Mouse (Mus musculus): ENCODE measurements around the gene Ankrd39. TPM values are rescaled to one million over a fixed set of nuclear protein-coding genes. Genes with fewer than 3 reads are reported as not detected.

The Ankrd39 gene
- polyA plus RNA-seq, 1 experiment = 13.5 TPM

DNA sequence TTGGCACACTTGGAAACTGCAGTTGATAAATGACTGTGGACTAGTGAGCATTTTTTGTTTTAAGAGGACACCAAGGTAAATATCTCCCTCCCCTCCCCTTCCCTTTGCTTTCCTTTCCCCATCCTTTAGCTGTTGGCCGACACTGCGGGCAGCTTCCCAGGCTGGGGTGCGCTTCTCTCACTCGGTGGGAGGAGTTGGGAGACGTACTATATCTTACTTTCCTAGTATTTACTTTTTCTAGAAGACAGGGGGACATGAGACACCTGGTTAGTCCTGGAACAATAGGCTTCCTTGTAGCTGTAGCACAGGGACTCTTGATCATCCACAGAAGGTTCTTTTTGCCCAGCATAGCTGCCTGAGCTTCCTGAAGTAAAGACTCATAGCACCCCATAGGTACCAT, 23.2 kb downstream of the Ankrd39 start:
- Histone ChIP-seq H3K27ac (ENCODE audit: insufficient read depth, low read depth, low read length) (no peak overlapping the region), H3K36me3 (ENCODE audit: control insufficient read depth, insufficient read depth, low read length) (peaks cover 58% of the 10 kb centered on the region)
- WGBS = 71% methylated on average over 5 of the region's 5 CpGs

DNA sequence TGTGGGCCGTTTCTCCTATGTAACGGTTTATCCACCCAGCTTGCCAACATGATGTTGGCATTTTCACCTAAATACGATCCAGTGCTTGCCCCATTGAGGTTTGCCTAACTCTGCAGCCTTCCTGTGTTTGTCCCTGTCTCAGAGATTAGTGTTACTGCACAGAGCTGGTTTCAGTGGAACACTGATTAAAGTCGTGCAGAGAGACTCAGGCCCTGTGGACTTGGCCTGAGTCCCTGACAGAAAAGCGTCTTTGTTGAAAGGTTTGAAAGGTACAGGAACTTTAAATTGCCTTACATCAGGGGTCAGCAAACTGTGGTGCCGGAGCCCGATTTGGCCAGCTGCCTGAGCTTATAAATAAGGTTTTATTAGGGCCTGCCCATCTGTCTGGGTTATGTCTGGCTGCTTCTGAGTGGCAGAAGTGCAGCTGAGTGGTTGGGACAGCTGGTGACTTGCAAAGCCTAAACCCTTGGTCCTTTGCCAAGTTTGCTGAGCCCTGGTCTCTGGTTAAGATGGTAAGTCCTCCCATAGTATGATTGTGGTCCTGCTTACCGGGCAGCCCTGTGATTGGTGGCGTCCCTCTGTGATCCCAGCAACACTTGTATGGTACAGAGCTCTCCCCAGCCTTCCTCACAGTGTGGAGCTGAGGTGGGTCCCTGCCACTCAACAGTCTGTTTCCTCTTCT, 23.8 kb downstream of the Ankrd39 start:
- Histone ChIP-seq H3K4me1 (ENCODE audit: control insufficient read depth, insufficient read depth, insufficient read length, low read length) (no peaks in the 10 kb centered on the region), H3K27ac (ENCODE audit: insufficient read depth, low read depth, low read length) (no peak overlapping the region), H3K36me3 (ENCODE audit: control insufficient read depth, insufficient read depth, low read length) (peaks cover 63% of the 10 kb centered on the region), H3K27me3 (ENCODE audit: control insufficient read depth, insufficient read depth, low read length) (no peaks in the 10 kb centered on the region), H3K4me3 (ENCODE audit: low read depth, low read length) (no peak overlapping the region)
- 34% methylated on average over 9 of the region's 9 CpGs for WGBS
- no peak for TF ChIP-seq CTCF (IDR thresholded peaks at IDR 0.05; ENCODE audit: extremely low read depth, insufficient read length, insufficient replicate concordance, low read depth, low read length)

More for the DNA sequence above, 23.2 kb downstream of the Ankrd39 start:
- Histone ChIP-seq H3K4me1 (ENCODE audit: control insufficient read depth, insufficient read depth, insufficient read length, low read length) (no peaks in the 10 kb centered on the region), H3K4me3 (ENCODE audit: low read depth, low read length) (no peak overlapping the region), H3K27me3 (ENCODE audit: control insufficient read depth, insufficient read depth, low read length) (no peaks in the 10 kb centered on the region)
- TF ChIP-seq CTCF (IDR thresholded peaks at IDR 0.05; ENCODE audit: extremely low read depth, insufficient read length, insufficient replicate concordance, low read depth, low read length) (no peak), POLR2A (IDR thresholded peaks at IDR 0.05; ENCODE audit: low read depth, low read length) (no peak)

DNA sequence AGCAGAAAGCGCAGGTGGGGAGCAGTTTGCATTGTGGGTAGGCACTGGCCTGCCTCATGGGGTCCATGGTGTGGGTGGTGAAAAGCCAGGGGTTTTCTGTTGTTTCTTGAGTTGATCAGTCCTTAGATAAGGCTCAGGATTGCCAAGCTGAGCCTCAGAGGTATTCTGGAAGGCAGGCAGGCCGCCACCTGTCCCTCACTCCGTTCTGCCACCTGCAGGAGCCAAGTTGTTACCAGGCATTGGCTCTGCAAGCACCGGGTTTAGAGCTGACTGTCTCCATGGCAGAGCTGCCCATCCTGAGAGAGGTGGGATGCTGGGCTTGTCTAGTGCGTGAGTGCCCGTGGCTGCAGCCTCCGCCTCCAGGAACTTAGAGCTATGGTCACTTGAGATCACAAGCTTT, 25.0 kb downstream of the Ankrd39 start:
- TF ChIP-seq POLR2A (IDR thresholded peaks at IDR 0.05; ENCODE audit: low read depth, low read length) (no peak), CTCF (IDR thresholded peaks at IDR 0.05; ENCODE audit: extremely low read depth, insufficient read length, insufficient replicate concordance, low read depth, low read length) (no peak)
- 95% methylated on average over 7 of the region's 7 CpGs for WGBS
- H3K4me1 ChIP-seq (ENCODE audit: control insufficient read depth, insufficient read depth, insufficient read length, low read length) = no peaks in the 10 kb centered on the region
- H3K27ac ChIP-seq (ENCODE audit: insufficient read depth, low read depth, low read length) = no peak overlapping the region
- no peaks in the 10 kb centered on the region for H3K27me3 ChIP-seq (ENCODE audit: control insufficient read depth, insufficient read depth, low read length)
- H3K36me3 ChIP-seq (ENCODE audit: control insufficient read depth, insufficient read depth, low read length) = peaks cover 63% of the 10 kb centered on the region
- no peak overlapping the region for H3K4me3 ChIP-seq (ENCODE audit: low read depth, low read length)

DNA sequence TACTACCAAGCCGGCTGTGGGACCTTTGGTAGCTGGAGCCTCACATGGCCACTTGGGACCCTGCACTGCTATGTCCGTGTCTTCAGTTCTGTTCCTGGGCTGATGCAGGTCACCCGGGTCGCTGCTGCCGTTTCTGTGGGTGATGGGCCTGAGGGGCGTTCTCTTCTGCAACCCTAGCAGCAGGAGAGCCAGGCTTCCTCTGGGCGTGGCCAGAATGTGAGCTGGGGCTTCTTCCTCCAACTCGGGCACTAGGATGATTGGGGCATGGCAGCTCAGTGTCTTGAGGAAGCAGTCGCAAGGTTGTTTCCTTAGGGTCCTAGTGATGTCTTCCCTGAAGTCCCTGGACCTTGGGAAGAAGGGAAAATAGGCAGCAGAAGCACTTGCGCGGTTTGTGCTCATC, 27.6 kb downstream of the Ankrd39 start:
- WGBS = 78% methylated on average over 11 of the region's 11 CpGs
- Histone ChIP-seq H3K4me3 (ENCODE audit: low read depth, low read length) (no peak overlapping the region), H3K36me3 (ENCODE audit: control insufficient read depth, insufficient read depth, low read length) (peaks cover 48% of the 10 kb centered on the region), H3K27ac (ENCODE audit: insufficient read depth, low read depth, low read length) (no peak overlapping the region), H3K27me3 (ENCODE audit: control insufficient read depth, insufficient read depth, low read length) (no peaks in the 10 kb centered on the region), H3K4me1 (ENCODE audit: control insufficient read depth, insufficient read depth, insufficient read length, low read length) (no peaks in the 10 kb centered on the region)
- no peak for TF ChIP-seq POLR2A (IDR thresholded peaks at IDR 0.05; ENCODE audit: low read depth, low read length)
- no peak for TF ChIP-seq CTCF (IDR thresholded peaks at IDR 0.05; ENCODE audit: extremely low read depth, insufficient read length, insufficient replicate concordance, low read depth, low read length)

DNA sequence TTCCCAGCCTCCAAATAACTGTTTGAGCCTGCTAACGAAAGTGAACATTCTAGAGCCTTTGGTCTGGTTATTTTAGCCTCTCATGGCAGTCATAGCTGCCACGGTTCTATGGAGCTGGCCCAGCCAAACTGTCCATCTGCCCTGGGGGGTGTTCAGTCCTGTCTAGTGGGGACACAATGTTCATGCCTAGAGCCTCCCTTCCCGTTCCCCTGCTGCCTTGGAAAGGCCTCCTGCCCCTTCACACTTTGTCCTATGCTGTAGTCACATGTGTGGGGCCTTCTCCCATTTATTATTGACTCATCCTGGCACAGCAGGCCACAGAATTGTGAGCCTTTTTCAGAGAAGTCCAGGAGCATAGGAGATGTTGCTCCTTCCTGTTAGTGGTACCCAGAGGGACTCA, 29.0 kb downstream of the Ankrd39 start:
- 72% methylated on average over 3 of the region's 3 CpGs for WGBS
- Histone ChIP-seq H3K4me3 (ENCODE audit: low read depth, low read length) (no peak overlapping the region), H3K27ac (ENCODE audit: insufficient read depth, low read depth, low read length) (no peak overlapping the region), H3K27me3 (ENCODE audit: control insufficient read depth, insufficient read depth, low read length) (no peaks in the 10 kb centered on the region), H3K36me3 (ENCODE audit: control insufficient read depth, insufficient read depth, low read length) (peaks cover 38% of the 10 kb centered on the region), H3K4me1 (ENCODE audit: control insufficient read depth, insufficient read depth, insufficient read length, low read length) (no peaks in the 10 kb centered on the region; the same call in 1 of the 2 replicates)
- no peak for TF ChIP-seq POLR2A (IDR thresholded peaks at IDR 0.05; ENCODE audit: low read depth, low read length)
- no peak for TF ChIP-seq CTCF (IDR thresholded peaks at IDR 0.05; ENCODE audit: extremely low read depth, insufficient read length, insufficient replicate concordance, low read depth, low read length)

DNA sequence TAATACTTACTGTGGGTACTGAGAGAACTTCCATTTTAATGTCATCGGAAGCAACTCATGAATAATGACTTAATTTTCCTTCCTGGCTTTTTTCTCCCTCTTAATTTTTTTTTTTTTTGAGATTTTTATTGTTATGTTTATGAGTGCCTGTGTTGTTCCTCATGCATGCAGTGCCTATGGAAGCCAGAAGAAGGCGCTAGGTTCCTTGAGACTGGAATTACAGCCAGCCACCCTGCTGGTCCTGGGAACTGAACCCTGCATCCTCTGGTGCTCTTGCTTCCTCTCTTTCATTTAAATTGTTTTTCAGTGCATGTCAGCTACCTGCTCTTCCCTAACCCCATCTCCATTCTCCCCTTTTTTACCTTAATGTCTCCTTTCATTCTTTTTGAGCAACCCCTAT, 33.5 kb downstream of the Ankrd39 start:
- Histone ChIP-seq H3K36me3 (ENCODE audit: control insufficient read depth, insufficient read depth, low read length) (peaks cover 6% of the 10 kb centered on the region; the same call in 1 of the 2 replicates), H3K27ac (ENCODE audit: insufficient read depth, low read depth, low read length) (no peak overlapping the region), H3K27me3 (ENCODE audit: control insufficient read depth, insufficient read depth, low read length) (no peaks in the 10 kb centered on the region), H3K4me1 (ENCODE audit: control insufficient read depth, insufficient read depth, insufficient read length, low read length) (peaks cover 3% of the 10 kb centered on the region; the same call in 1 of the 2 replicates), H3K4me3 (ENCODE audit: low read depth, low read length) (no peak overlapping the region)
- WGBS = 77% methylated on average over 2 of the region's 2 CpGs
- TF ChIP-seq POLR2A (IDR thresholded peaks at IDR 0.05; ENCODE audit: low read depth, low read length) (no peak), CTCF (IDR thresholded peaks at IDR 0.05; ENCODE audit: extremely low read depth, insufficient read length, insufficient replicate concordance, low read depth, low read length) (peak; percentile 47; the same call in 1 of the 2 replicates)

DNA sequence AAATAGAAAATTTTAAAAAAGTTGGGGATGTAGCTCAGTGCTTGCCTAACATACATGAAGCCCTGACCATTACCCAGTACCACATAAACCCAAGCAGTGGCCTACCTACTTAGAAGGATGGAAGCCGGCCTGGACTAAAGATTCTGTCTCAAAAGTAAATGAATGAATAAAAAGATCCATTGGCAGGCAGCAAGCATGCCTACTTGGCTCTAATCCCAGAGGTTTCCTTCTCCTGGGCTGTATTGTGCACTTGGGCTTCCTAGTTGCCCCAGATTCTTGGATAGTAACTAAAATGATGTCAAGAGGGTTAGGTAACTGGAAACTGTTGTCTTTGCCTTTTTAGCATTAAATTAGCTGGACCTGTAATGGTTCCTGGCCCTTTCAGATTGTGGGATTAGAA, 33.9 kb downstream of the Ankrd39 start:
- no peak overlapping the region for H3K4me3 ChIP-seq (ENCODE audit: low read depth, low read length)
- WGBS = 5% methylated on average over 1 of the region's 1 CpGs

More for the DNA sequence above, 33.9 kb downstream of the Ankrd39 start:
- Histone ChIP-seq H3K36me3 (ENCODE audit: control insufficient read depth, insufficient read depth, low read length) (0 out of 2 replicates have a peak, but pooled peaks cover 4% of the 10 kb centered on the region), H3K4me1 (ENCODE audit: control insufficient read depth, insufficient read depth, insufficient read length, low read length) (peaks cover 3% of the 10 kb centered on the region; the same call in 1 of the 2 replicates), H3K27me3 (ENCODE audit: control insufficient read depth, insufficient read depth, low read length) (no peaks in the 10 kb centered on the region), H3K27ac (ENCODE audit: insufficient read depth, low read depth, low read length) (no peak overlapping the region)
- TF ChIP-seq CTCF (IDR thresholded peaks at IDR 0.05; ENCODE audit: extremely low read depth, insufficient read length, insufficient replicate concordance, low read depth, low read length) (no peak), POLR2A (IDR thresholded peaks at IDR 0.05; ENCODE audit: low read depth, low read length) (no peak)

Data from small intestine, adult 2 months (tissue).